Mouse (Mus musculus): ENCODE measurements at regions not wholly inside any gene's neighbourhood (a gene's known extent, or its start where the extent isn't known, plus 50 kb on each side); places are given as distances from the start of the nearest gene placed in this dataset.

DNA sequence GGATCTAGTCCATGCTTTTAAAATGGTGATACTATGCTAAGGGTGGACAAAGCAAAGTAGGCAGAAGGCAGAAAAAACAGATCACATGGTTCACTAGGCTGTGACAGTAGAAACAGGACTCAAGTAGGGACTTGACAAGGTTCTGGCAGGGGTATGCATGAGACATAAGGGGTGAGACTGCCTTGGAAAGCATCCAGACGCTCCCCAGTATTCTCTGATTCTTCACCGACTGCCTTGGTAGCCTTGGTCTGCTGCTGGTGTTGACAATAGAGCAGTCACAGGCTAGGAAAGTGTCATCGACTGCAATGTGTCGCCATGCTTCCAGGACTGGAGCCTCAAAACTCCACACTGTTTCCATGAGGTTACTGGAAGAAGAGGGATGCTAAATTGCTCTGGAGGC, 278.1 kb upstream of the Impad1 start:
- TF ChIP-seq EP300 (IDR thresholded peaks at IDR 0.05; ENCODE audit: low read depth) (no peak), CTCF (IDR thresholded peaks at IDR 0.05; ENCODE audit: low read depth) (no peak)
